In the genomic region with DNA sequence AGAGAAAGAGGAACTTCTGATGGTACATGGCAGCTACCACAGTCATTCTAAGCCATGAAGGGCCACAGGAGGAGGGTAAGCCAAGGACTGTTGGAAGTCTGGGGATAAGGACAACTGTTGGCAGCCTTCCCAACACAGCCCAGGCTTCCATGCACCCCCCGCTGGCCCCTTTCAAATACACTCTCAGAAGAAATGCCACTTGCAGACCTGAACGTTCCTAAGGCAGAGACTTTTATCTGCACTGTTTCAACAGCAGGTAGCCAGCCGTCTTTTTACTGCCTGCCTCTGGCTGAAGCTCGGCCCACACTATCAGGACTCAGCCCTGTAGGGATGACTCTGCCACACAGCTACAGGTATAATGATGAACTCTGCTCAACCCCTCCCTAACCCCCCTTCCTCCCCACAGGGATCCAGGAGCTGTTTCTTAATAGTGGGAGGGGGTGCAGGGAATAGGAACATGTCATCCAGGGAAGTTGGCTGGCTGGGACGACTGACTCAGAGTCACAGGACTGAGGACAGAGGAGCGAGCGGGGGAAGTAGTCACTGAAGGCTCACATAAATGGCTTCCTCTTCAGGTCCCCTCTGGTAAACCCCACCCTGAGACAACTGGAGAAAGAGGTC, we compare ENCODE assay signal across 8 mouse cellular contexts. TPM values are rescaled to one million over a fixed set of nuclear protein-coding genes. Genes with fewer than 3 reads are reported as not detected.
DNase-seq lines count a peak whose midpoint lies in the region; ATAC-seq and TF ChIP-seq lines count a peak whose summit lies in the region.

No protein-coding gene starts in this region.

- H3K9me3 ChIP-seq in lung, embryonic 14.5 days (ENCODE audit: low read depth, low read length), result no peaks in the 10 kb centered on the region
- H3K9me3 ChIP-seq in forebrain, embryonic 14.5 days (replicated peaks; ENCODE audit: control insufficient read depth, low read length), result no peaks in the 10 kb centered on the region
- no peaks in the 10 kb centered on the region for H3K9me3 ChIP-seq in limb, embryonic 13.5 days

- peak; percentile 73 to 88 for DNase-seq in adrenal gland, adult (ENCODE audit: inconsistent age in 2 of 2, low spot score in 1 of 2)
- no peak for DNase-seq in adrenal gland, postnatal 4 days (ENCODE audit: low spot score in 2 of 2)
- peak; percentile 82 for DNase-seq in lung, embryonic 14.5 days
- no peak for DNase-seq in lung, adult 2 months
- peak; percentile 65 for DNase-seq in forebrain, embryonic 14.5 days (ENCODE audit: low spot score)
- peak; percentile 46 for DNase-seq in right cerebral cortex, postnatal 4 days

- H3K27ac ChIP-seq in lung, embryonic 14.5 days (ENCODE audit: low read depth), result peak overlapping the region; percentile 76; the same call in 1 of the 2 replicates
- H3K27ac ChIP-seq in forebrain, embryonic 14.5 days (ENCODE audit: low read depth, low read length), result no peak overlapping the region
- peak overlapping the region; percentile 81; the same call in 1 of the 2 replicates for H3K27ac ChIP-seq in limb, embryonic 13.5 days

- no peaks in the 10 kb centered on the region for H3K27me3 ChIP-seq in lung, embryonic 14.5 days (ENCODE audit: insufficient read depth, low read length)
- H3K27me3 ChIP-seq in forebrain, embryonic 14.5 days (replicated peaks; ENCODE audit: control insufficient read depth, insufficient read depth, low read length), result no peaks in the 10 kb centered on the region
- no peaks in the 10 kb centered on the region for H3K27me3 ChIP-seq in limb, embryonic 13.5 days

- no peak overlapping the region; the same call in 1 of the 2 replicates for H3K9ac ChIP-seq in lung, embryonic 14.5 days
- no peak overlapping the region for H3K9ac ChIP-seq in forebrain, embryonic 14.5 days (ENCODE audit: low read length)
- no peak overlapping the region for H3K9ac ChIP-seq in limb, embryonic 13.5 days

- H3K4me3 ChIP-seq in lung, embryonic 14.5 days (ENCODE audit: low read depth, low read length), result no peak overlapping the region
- no peak overlapping the region for H3K4me3 ChIP-seq in lung, adult 2 months (replicated peaks; ENCODE audit: extremely low read depth, low read depth, low read length)
- H3K4me3 ChIP-seq in forebrain, embryonic 14.5 days (ENCODE audit: low read depth, low read length), result no peak overlapping the region
- no peak overlapping the region for H3K4me3 ChIP-seq in limb, embryonic 13.5 days

- TF ChIP-seq POLR2A in lung, adult 2 months (IDR thresholded peaks at IDR 0.05; ENCODE audit: borderline replicate concordance, extremely low read depth, low read depth, low read length), result no peak

- peaks cover 35% of the 10 kb centered on the region for H3K36me3 ChIP-seq in lung, embryonic 14.5 days (ENCODE audit: insufficient read depth)
- H3K36me3 ChIP-seq in forebrain, embryonic 14.5 days (ENCODE audit: control insufficient read depth, insufficient read depth, low read length), result peaks cover 67% of the 10 kb centered on the region
- H3K36me3 ChIP-seq in limb, embryonic 13.5 days, result peaks cover 77% of the 10 kb centered on the region

- WGBS in lung, embryonic 14.5 days, result 31% methylated on average over 7 of the region's 7 CpGs
- WGBS in lung, adult 2 months, result 37% methylated on average over 7 of the region's 7 CpGs
- WGBS in forebrain, embryonic 14.5 days, result 35% methylated on average over 7 of the region's 7 CpGs
- WGBS in limb, embryonic 13.5 days, result 37% methylated on average over 7 of the region's 7 CpGs

- TF ChIP-seq CTCF in lung, embryonic 14.5 days (IDR thresholded peaks at IDR 0.05; ENCODE audit: low read depth), result no peak
- TF ChIP-seq CTCF in lung, adult 2 months (IDR thresholded peaks at IDR 0.05; ENCODE audit: insufficient read depth, low read length), result no peak

- ATAC-seq in lung, embryonic 14.5 days (ENCODE audit: insufficient read depth), result no peak
- ATAC-seq in forebrain, embryonic 14.5 days, result peak; percentile 29; the same call in 1 of the 2 replicates
- no peak for ATAC-seq in limb, embryonic 13.5 days (ENCODE audit: low FRiP score, low read depth)
- ATAC-seq in megakaryocyte-erythroid progenitor cell, adult 5-6 weeks (replicated peaks; ENCODE audit: low FRiP score, low TSS enrichment, poor library complexity, severe bottlenecking), result no peak

- H3K4me1 ChIP-seq in lung, embryonic 14.5 days (ENCODE audit: insufficient read depth), result peaks cover 44% of the 10 kb centered on the region
- H3K4me1 ChIP-seq in lung, adult 2 months (ENCODE audit: control insufficient read depth, insufficient read depth, low read length), result peaks cover 3% of the 10 kb centered on the region
- H3K4me1 ChIP-seq in forebrain, embryonic 14.5 days (ENCODE audit: control insufficient read depth, insufficient read depth, low read length), result peaks cover 4% of the 10 kb centered on the region; the same call in 1 of the 2 replicates
- H3K4me1 ChIP-seq in limb, embryonic 13.5 days, result peaks cover 50% of the 10 kb centered on the region

- H3K4me2 ChIP-seq in lung, embryonic 14.5 days, result peak overlapping the region; percentile 19; the same call in 1 of the 2 replicates
- H3K4me2 ChIP-seq in forebrain, embryonic 14.5 days (ENCODE audit: low read length), result no peak overlapping the region
- H3K4me2 ChIP-seq in limb, embryonic 13.5 days (replicated peaks), result no peak overlapping the region

RNA-seq across cellular contexts. Expression of a gene that starts 24.5 kb away (rescaled TPM):
- 100 to 1,000 TPM; 283 to 301 TPM for total RNA-seq in adrenal gland, postnatal 4 days (2021)
- 68.7 and 73.0 TPM in 2 replicates for polyA plus RNA-seq in lung, embryonic 14.5 days (2014; fragmentation: Nextera tagmentation; extraction: Ambion mirVana)
- polyA plus RNA-seq in lung, adult 2 months (2012; rRNA removed), result 215 and 248 TPM in 2 replicates
- 60.2 and 81.2 TPM in 2 replicates for polyA plus RNA-seq in forebrain, embryonic 14.5 days (2014; fragmentation: Nextera tagmentation; extraction: Ambion mirVana)
- polyA plus RNA-seq in limb, embryonic 13.5 days (2015; fragmentation: Nextera tagmentation; extraction: Ambion mirVana), result 123 and 127 TPM in 2 replicates
- 0.26 TPM in 1 of 2 replicates, not detected in the other for total RNA-seq in megakaryocyte-erythroid progenitor cell, adult 5-6 weeks (2014; fragmentation: Nextera tagmentation)
- 0.04 TPM in 1 of 2 replicates, not detected in the other for total RNA-seq in megakaryocyte-erythroid progenitor cell, adult 5-6 weeks (2017)

RNA-seq across cellular contexts. Expression of a gene that starts 46.4 kb away (rescaled TPM):
- 10 to 100 TPM; 72.7 to 78.0 TPM for total RNA-seq in adrenal gland, postnatal 4 days (2021)
- 27.8 and 28.1 TPM in 2 replicates for polyA plus RNA-seq in lung, embryonic 14.5 days (2014; fragmentation: Nextera tagmentation; extraction: Ambion mirVana)
- polyA plus RNA-seq in lung, adult 2 months (2012; rRNA removed), result 92.3 and 123 TPM in 2 replicates
- 3.4 and 3.7 TPM in 2 replicates for polyA plus RNA-seq in forebrain, embryonic 14.5 days (2014; fragmentation: Nextera tagmentation; extraction: Ambion mirVana)
- polyA plus RNA-seq in limb, embryonic 13.5 days (2015; fragmentation: Nextera tagmentation; extraction: Ambion mirVana), result 14.3 and 15.0 TPM in 2 replicates
- 51.7 and 57.9 TPM in 2 replicates for total RNA-seq in megakaryocyte-erythroid progenitor cell, adult 5-6 weeks (2014; fragmentation: Nextera tagmentation)
- total RNA-seq in megakaryocyte-erythroid progenitor cell, adult 5-6 weeks (2017), result 32.2 and 35.3 TPM in 2 replicates

Comparison
In these comparisons a context has a peak if more than half of its experiments do, and no peak if none do; other contexts are left out.
1. DNase-seq: peak in adrenal gland, adult (2 of 2), lung, embryonic 14.5 days (single experiment), forebrain, embryonic 14.5 days (single experiment) and right cerebral cortex, postnatal 4 days (single experiment); none in adrenal gland, postnatal 4 days (0 of 2) and lung, adult 2 months (single experiment).